Mouse (Mus musculus) T-helper 1 cell (primary cell): ENCODE measurements around the gene Sf1.

ENCODE experiments used
- in situ Hi-C: fragments of 300-600 bp; cut with MboI, MseI; formaldehyde crosslinking; loops from one replicate; pipeline ENCODE4 v1.15.1; 2025; ENCODE audit warnings: high pct_unique_total_duplicates

Sf1 gene

GRCm38 (mm10) chr19:6398447-6399284, 35.2 kb downstream of the Sf1 start:
- in situ Hi-C loops, result no loop called here

- in situ Hi-C loops, result loop anchor here (25.0 kb wide), 1 partner anchor 438 kb away; the partner anchor contains the start of gene Rps6ka4
These were observed 36.0 kb downstream of the Sf1 start, which contains the start of gene Rasgrp2 for GRCm38 (mm10) chr19:6399285-6400095. Gene Rasgrp2, plus strand, starts transcription at chr19:6399340.

GRCm38 (mm10) chr19:6400096-6401086, 36.9 kb downstream of the Sf1 start:
- in situ Hi-C loops, result loop anchor here (25.0 kb wide), 1 partner anchor 437 kb away; the partner anchor contains the start of gene Rps6ka4

- in situ Hi-C loops, result loop anchor here (25.0 kb wide), 1 partner anchor 436 kb away; the partner anchor contains the start of gene Rps6ka4
These were observed 37.8 kb downstream of the Sf1 start for GRCm38 (mm10) chr19:6401131-6401815.

GRCm38 (mm10) chr19:6401951-6402350, 38.5 kb downstream of the Sf1 start:
- in situ Hi-C loops, result loop anchor here (25.0 kb wide), 1 partner anchor 435 kb away; the partner anchor contains the start of gene Rps6ka4

GRCm38 (mm10) chr19:6403869-6404268, 40.4 kb downstream of the Sf1 start:
- in situ Hi-C loops, result loop anchor here (25.0 kb wide), 1 partner anchor 433 kb away; the partner anchor contains the start of gene Rps6ka4

GRCm38 (mm10) chr19:6405433-6405832, 41.9 kb downstream of the Sf1 start:
- in situ Hi-C loops, result loop anchor here (25.0 kb wide), 1 partner anchor 432 kb away; the partner anchor contains the start of gene Rps6ka4

- in situ Hi-C loops, result loop anchor here (25.0 kb wide), 1 partner anchor 430 kb away; the partner anchor contains the start of gene Rps6ka4
These were observed 43.6 kb downstream of the Sf1 start for GRCm38 (mm10) chr19:6407109-6407508.

GRCm38 (mm10) chr19:6407816-6408510, 44.5 kb downstream of the Sf1 start:
- in situ Hi-C loops, result loop anchor here (25.0 kb wide), 1 partner anchor 429 kb away; the partner anchor contains the start of gene Rps6ka4

GRCm38 (mm10) chr19:6408749-6409148, 45.3 kb downstream of the Sf1 start:
- in situ Hi-C loops, result loop anchor here (25.0 kb wide), 1 partner anchor 429 kb away; the partner anchor contains the start of gene Rps6ka4

- in situ Hi-C loops, result loop anchor here (25.0 kb wide), 1 partner anchor 428 kb away; the partner anchor contains the start of gene Rps6ka4
These were observed 45.7 kb downstream of the Sf1 start for GRCm38 (mm10) chr19:6409176-6409575.

- in situ Hi-C loops, result loop anchor here (25.0 kb wide), 1 partner anchor 427 kb away; the partner anchor contains the start of gene Rps6ka4
These were observed 46.4 kb downstream of the Sf1 start for GRCm38 (mm10) chr19:6409936-6410335.

GRCm38 (mm10) chr19:6412798-6413197, 49.3 kb downstream of the Sf1 start:
- in situ Hi-C loops, result loop anchor here (25.0 kb wide), 1 partner anchor 425 kb away; the partner anchor contains the start of gene Rps6ka4

GRCm38 (mm10) chr19:6415454-6415853, 52.0 kb downstream of the Sf1 start:
- in situ Hi-C loops, result loop anchor here (25.0 kb wide), 1 partner anchor 422 kb away; the partner anchor contains the start of gene Rps6ka4

- in situ Hi-C loops, result loop anchor here (25.0 kb wide), 1 partner anchor 421 kb away; the partner anchor contains the start of gene Rps6ka4
These were observed 52.8 kb downstream of the Sf1 start for GRCm38 (mm10) chr19:6416124-6416770.

- in situ Hi-C loops, result loop anchor here (25.0 kb wide), 1 partner anchor 420 kb away; the partner anchor contains the start of gene Rps6ka4
These were observed 53.6 kb downstream of the Sf1 start for GRCm38 (mm10) chr19:6416894-6417761.
